Comparison of ENCODE assay signal across 8 mouse cellular contexts in genomic region chr5:92812936-92813335, GRCm38 (mm10).
DNase-seq lines count a peak whose midpoint lies in the region; ATAC-seq lines count a peak whose summit lies in the region.

No protein-coding gene starts in this region.

- H3K27me3 ChIP-seq in heart, embryonic 12.5 days (replicated peaks) = no peaks in the 10 kb centered on the region
- no peaks in the 10 kb centered on the region for H3K27me3 ChIP-seq in limb, embryonic 11.5 days (ENCODE audit: control insufficient read depth, insufficient read depth, low read length)

- ATAC-seq in heart, embryonic 12.5 days (ENCODE audit: insufficient number of reproducible peaks, low FRiP score) = no peak; the same call in 1 of the 2 replicates
- ATAC-seq in limb, embryonic 11.5 days (ENCODE audit: insufficient number of reproducible peaks, low FRiP score, low TSS enrichment, low read depth) = peak; percentile 15; the same call in 1 of the 2 replicates

- peak overlapping the region; percentile 92 for H3K27ac ChIP-seq in heart, embryonic 12.5 days (ENCODE audit: poor library complexity, severe bottlenecking)
- H3K27ac ChIP-seq in limb, embryonic 11.5 days (replicated peaks; ENCODE audit: low read depth, low read length) = no peak overlapping the region

- peak; percentile 54 for DNase-seq in 3134 (ENCODE audit: extremely low read depth, insufficient read length, low spot score)
- DNase-seq in Muller cell, postnatal 12 days (ENCODE audit: inconsistent ontology term) = peak; percentile 94
- peak; percentile 59 for DNase-seq in limb, embryonic 11.5 days (ENCODE audit: low spot score)
- peak; percentile 78 for DNase-seq in yolk sac, embryonic 10.5 days (ENCODE audit: low spot score)
- DNase-seq in urinary bladder, postnatal 25 days (ENCODE audit: low spot score) = no peak
- no peak for DNase-seq in thymus, postnatal 10 days (ENCODE audit: low spot score in 2 of 2)
- no peak for DNase-seq in layer of hippocampus, adult 9-11 months

- H3K4me2 ChIP-seq in heart, embryonic 12.5 days = peak overlapping the region; percentile 56
- H3K4me2 ChIP-seq in limb, embryonic 11.5 days (ENCODE audit: low read depth, severe bottlenecking) = no peak overlapping the region

- peaks cover 45% of the 10 kb centered on the region for H3K4me1 ChIP-seq in heart, embryonic 12.5 days (replicated peaks)
- peaks cover 18% of the 10 kb centered on the region for H3K4me1 ChIP-seq in limb, embryonic 11.5 days (ENCODE audit: control insufficient read depth, insufficient read depth, low read length)

- H3K4me3 ChIP-seq in heart, embryonic 12.5 days = no peak overlapping the region
- H3K4me3 ChIP-seq in limb, embryonic 11.5 days (ENCODE audit: low read depth, low read length) = no peak overlapping the region

- 13% methylated on average over 8 of the region's 8 CpGs for WGBS in heart, embryonic 12.5 days
- WGBS in limb, embryonic 11.5 days = 14% methylated on average over 8 of the region's 8 CpGs

- no peaks in the 10 kb centered on the region for H3K9me3 ChIP-seq in heart, embryonic 12.5 days (replicated peaks)
- no peaks in the 10 kb centered on the region for H3K9me3 ChIP-seq in limb, embryonic 11.5 days (ENCODE audit: control insufficient read depth, low read length)

- no peak overlapping the region for H3K9ac ChIP-seq in heart, embryonic 12.5 days
- no peak overlapping the region for H3K9ac ChIP-seq in limb, embryonic 11.5 days (ENCODE audit: low read length)

- no peaks in the 10 kb centered on the region for H3K36me3 ChIP-seq in heart, embryonic 12.5 days
- H3K36me3 ChIP-seq in limb, embryonic 11.5 days (ENCODE audit: control insufficient read depth, insufficient read depth, low read length) = no peaks in the 10 kb centered on the region

Comparison
In these comparisons a context has a peak if more than half of its experiments do, and no peak if none do; other contexts are left out.
1. DNase-seq: peak in 3134 (single experiment), Muller cell, postnatal 12 days (single experiment), limb, embryonic 11.5 days (single experiment) and yolk sac, embryonic 10.5 days (single experiment); none in urinary bladder, postnatal 25 days (single experiment), thymus, postnatal 10 days (0 of 2) and layer of hippocampus, adult 9-11 months (single experiment).